Mouse (Mus musculus): ENCODE measurements around the gene Zfp639.
A peak's percentile ranks its signal among the peaks of the same experiment; 100 is the strongest.

DNA sequence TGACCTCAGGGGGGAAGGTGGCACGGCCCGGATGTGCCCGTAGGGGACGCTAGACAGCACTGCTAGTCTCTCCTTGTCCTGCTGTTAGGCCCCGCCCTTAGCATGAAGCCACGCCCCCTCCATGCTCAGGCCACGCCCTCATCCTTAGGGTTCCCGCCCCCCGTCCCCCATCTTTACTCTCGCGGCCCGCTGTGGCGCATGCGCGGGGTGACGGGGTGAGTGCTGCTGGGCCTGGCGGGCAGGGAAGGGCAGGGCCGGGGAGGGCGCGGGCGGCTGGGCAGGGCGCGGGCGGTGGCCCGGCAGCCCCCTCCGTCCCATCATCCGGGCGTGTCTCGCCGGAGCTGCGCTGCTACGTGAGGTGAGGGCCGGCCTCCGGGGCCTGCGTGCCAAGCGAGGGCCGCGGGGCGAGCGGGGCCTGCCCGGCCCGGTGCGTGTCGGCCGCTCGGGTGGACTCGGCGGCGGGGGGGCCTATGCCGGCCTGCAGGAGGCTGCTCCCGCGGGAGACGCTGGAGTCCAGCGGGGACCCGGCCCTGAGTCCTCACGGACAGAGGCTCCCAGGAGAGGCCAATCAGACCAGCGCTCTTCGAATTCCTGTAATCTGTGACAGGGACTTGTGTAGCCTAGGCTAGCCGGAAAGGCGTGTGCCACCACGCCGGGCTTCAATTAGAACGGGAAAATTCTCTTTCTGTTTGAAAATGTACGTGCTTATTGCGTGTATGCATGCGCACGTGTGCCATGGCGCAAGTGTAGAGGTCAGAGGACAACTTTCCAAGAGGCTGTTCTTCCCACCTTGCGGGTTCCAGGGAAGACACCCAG is 524 bp downstream of the Zfp639 start:
- TF ChIP-seq CTCF (IDR thresholded peaks at IDR 0.05; ENCODE audit: low read depth, low read length): peak; percentile 95
- peak; percentile 77; the same call in 1 of the 2 replicates for TF ChIP-seq POLR2A (IDR thresholded peaks at IDR 0.05; ENCODE audit: extremely low read depth, insufficient read depth, low read length)
